Mouse (Mus musculus) lung, postnatal 0 days (tissue): ENCODE results near the gene Rpa2. TPM values are rescaled to one million over a fixed set of nuclear protein-coding genes. Genes with fewer than 3 reads are reported as not detected.

Source experiments
- ATAC-seq: fragments of 200-750 bp; cut with Nextera tagmentation; 2 replicates; pipeline ENCODE4 v1.8.0; 2017; ENCODE audit warnings: moderate library complexity
- DNase-seq: peaks from one replicate; pipeline ENCODE4 v3.0.0-alpha.2; 2016; ENCODE audit warnings: low spot score
- H3K27ac ChIP-seq: fragments of 300-500 bp; sonication (generic); 2 replicates; pipeline ENCODE4 v1.5.1; 2014; ENCODE audit warnings: antibody characterized with exemption, mild to moderate bottlenecking, low read length, mixed read lengths
- H3K27me3 ChIP-seq: fragments of 300-500 bp; sonication (generic); replicated peaks from 2 replicates; pipeline ENCODE4 v1.6.1; 2014; ENCODE audit warnings: low read length, mixed read lengths; ENCODE audit not compliant: insufficient read depth
- H3K36me3 ChIP-seq: fragments of 300-500 bp; sonication (generic); 2 replicates; pipeline ENCODE4 v1.6.1; 2014; ENCODE audit warnings: low read length, mixed read lengths; ENCODE audit not compliant: insufficient read depth
- H3K4me1 ChIP-seq: fragments of 300-500 bp; sonication (generic); 2 replicates; pipeline ENCODE4 v1.6.1; 2014; ENCODE audit warnings: antibody characterized with exemption, low read depth, low read length, mixed read lengths; ENCODE audit not compliant: insufficient read depth
- H3K4me2 ChIP-seq: fragments of 300-500 bp; sonication (generic); replicated peaks from 2 replicates; pipeline ENCODE4 v1.6.1; 2014; ENCODE audit warnings: low read depth, mild to moderate bottlenecking, low read length, moderate library complexity, mixed read lengths
- H3K4me3 ChIP-seq: fragments of 300-500 bp; sonication (generic); 2 replicates; pipeline ENCODE4 v1.5.1; 2014; ENCODE audit warnings: low read depth, low read length
- H3K9ac ChIP-seq: fragments of 300-500 bp; sonication (generic); replicated peaks from 2 replicates; pipeline ENCODE4 v1.6.1; 2014; ENCODE audit warnings: low read depth, mild to moderate bottlenecking
- H3K9me3 ChIP-seq: fragments of 300-500 bp; sonication (generic); 2 replicates; pipeline ENCODE4 v1.6.1; 2016; ENCODE audit warnings: low read length, mixed read lengths
- CTCF ChIP-seq: IDR thresholded peaks from 2 replicates; pipeline ENCODE4 v1.5.1; 2016; ENCODE audit warnings: antibody characterized with exemption, mild to moderate bottlenecking
- EP300 ChIP-seq: IDR thresholded peaks from 2 replicates; pipeline ENCODE4 v1.6.1; 2016; ENCODE audit warnings: antibody characterized with exemption, mild to moderate bottlenecking, control low read depth
- WGBS: fragments of 180-500 bp; shearing (Covaris S2); extraction: QIAGEN DNeasy Blood & Tissue Kit; methylation state at CpG from one replicate; pipeline ENCODE4 v1.1.7; 2014; 5-methylcytosine and 5-hydroxymethylcytosine counted together
- polyA plus RNA-seq: library from polyadenylated mRNA; unstranded; fragments of >200 nt; fragmentation: Nextera tagmentation; extraction: Ambion mirVana; gene quantifications from 2 replicates; pipeline ENCODE4 v1.2.1, GENCODE M21; 2015

The Rpa2 gene
- polyA plus RNA-seq = 23.9 and 24.0 TPM in 2 replicates

DNA sequence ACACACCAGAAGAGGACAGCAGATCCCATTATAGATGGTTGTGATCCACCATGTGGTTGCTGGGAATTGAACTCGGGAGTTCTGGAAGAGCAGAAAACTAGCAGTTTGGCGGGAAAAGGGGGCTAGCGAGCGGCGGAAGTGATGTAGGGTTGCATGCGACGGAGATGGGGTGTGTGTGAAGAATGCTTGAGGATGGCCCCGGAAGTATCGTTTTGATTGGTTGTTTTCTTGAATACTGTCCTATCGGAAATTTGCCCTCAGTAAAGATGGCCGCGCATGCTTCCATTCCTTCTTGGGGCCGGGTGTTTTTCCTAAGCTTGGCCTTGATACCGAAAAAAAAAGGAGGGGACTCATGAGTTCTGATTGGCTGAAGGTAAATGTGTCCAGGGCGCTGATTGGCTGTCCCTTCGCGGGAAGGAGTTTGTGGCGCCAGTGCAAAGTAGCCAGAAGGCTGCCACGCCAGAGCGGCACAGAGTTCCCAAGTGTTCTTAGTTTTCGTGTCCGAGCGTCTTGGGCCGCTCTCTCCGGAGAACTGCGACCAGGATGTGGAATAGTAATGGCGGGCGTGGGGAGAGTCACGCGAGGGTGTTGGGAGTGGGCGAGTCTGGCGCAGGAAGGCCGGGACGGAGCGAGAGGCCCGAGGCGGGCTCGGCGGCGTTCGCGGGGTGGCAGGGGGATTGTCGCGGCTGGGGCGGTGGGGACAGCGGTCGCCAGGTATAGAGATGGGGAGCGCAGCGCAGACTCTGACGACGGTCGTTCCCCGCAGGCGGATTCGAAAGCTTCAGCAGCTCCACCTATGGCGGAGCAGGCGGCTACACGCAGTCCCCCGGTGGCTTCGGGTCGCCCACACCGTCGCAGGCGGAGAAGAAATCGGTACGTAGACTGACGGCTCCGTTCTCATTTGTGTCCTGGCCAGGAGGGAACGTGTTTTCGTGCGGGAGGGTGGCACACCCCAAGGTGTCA lies at the start of gene Rpa2:
Rpa2 (plus strand) TSS at position 419 of the 963 bp plus-strand sequence.
- no peaks in the 10 kb centered on the region for H3K27me3 ChIP-seq
- peak; percentile 83 for TF ChIP-seq EP300
- TF ChIP-seq CTCF = no peak
- H3K36me3 ChIP-seq = 0 out of 2 replicates have a peak, but pooled peaks cover 9% of the 10 kb centered on the region
- H3K9me3 ChIP-seq = no peaks in the 10 kb centered on the region
- peak within 1 kb of the TSS; percentile 65 for H3K9ac ChIP-seq
- H3K27ac ChIP-seq = peak within 1 kb of the TSS; percentile 64; the same call in 1 of the 2 replicates
- H3K4me2 ChIP-seq = peak within 1 kb of the TSS; percentile 87
- ATAC-seq (peak; percentile 98), DNase-seq (peak; percentile 99)
- H3K4me3 ChIP-seq = peak within 1 kb of the TSS; percentile 83
- under 1% methylated on average over 68 of the region's 71 CpGs for WGBS
- peaks cover 5% of the 10 kb centered on the region; the same call in 1 of the 2 replicates for H3K4me1 ChIP-seq

DNA sequence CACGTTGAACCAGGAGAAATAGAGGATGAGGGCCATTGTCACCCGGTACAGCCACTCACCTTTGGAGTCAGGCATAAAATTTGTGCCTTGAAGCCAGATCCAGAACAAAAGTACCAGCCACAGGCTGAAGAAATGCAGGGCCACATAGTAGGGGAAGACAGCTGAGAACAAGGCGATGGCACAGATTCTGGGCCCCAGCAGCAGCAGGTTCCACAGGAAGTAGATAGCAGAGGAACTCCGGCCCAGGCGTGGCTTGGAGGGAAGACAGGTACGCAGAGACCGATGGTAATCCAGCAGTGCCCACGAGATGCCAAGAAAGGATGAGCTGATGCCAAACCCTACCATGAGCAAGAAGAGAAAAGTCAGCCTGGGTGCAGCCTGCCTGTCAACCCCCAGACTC lies 39.9 kb upstream of the Rpa2 start:
- no peaks in the 10 kb centered on the region for H3K27me3 ChIP-seq
- WGBS = 79% methylated on average over 8 of the region's 8 CpGs
- DNase-seq (no peak), ATAC-seq (no peak)
- no peaks in the 10 kb centered on the region for H3K9me3 ChIP-seq
- H3K4me3 ChIP-seq = no peak overlapping the region
- H3K4me1 ChIP-seq = peaks cover 11% of the 10 kb centered on the region; the same call in 1 of the 2 replicates
- no peak overlapping the region for H3K27ac ChIP-seq
- no peak overlapping the region for H3K4me2 ChIP-seq
- TF ChIP-seq CTCF (no peak), EP300 (no peak)
- H3K9ac ChIP-seq = no peak overlapping the region
- 0 out of 2 replicates have a peak, but pooled peaks cover 4% of the 10 kb centered on the region for H3K36me3 ChIP-seq

DNA sequence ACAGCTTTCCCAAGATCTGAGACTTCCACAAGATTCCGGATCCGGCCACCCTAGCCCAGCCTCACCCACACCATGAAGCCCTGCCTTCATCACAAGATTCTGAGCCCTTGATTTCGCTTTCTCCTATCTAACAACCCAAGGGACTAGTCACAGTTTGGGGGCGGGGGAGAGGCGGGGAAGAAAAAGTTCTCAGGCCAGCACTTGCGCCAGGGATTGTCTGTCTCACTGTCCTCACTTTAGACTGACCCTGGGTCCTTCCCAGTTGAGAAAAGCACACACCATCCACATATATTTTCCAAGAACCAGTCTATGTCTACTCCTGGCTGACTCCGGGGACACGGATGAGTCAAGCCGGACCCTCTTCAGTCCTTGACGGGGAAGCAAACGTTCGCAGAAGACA lies 36.5 kb upstream of the Rpa2 start:
- Histone ChIP-seq H3K9me3 (no peaks in the 10 kb centered on the region), H3K4me2 (peak overlapping the region; percentile 90), H3K4me3 (peak overlapping the region; percentile 54), H3K9ac (peak overlapping the region; percentile 59), H3K36me3 (0 out of 2 replicates have a peak, but pooled peaks cover under 1% of the 10 kb centered on the region), H3K27ac (no peak overlapping the region), H3K27me3 (no peaks in the 10 kb centered on the region), H3K4me1 (peaks cover 11% of the 10 kb centered on the region; the same call in 1 of the 2 replicates)
- DNase-seq (peak; percentile 15), ATAC-seq (no peak)
- whole genome bisulfite sequencing = 38% methylated on average over 12 of the region's 12 CpGs
- TF ChIP-seq EP300 (no peak), CTCF (no peak)

DNA sequence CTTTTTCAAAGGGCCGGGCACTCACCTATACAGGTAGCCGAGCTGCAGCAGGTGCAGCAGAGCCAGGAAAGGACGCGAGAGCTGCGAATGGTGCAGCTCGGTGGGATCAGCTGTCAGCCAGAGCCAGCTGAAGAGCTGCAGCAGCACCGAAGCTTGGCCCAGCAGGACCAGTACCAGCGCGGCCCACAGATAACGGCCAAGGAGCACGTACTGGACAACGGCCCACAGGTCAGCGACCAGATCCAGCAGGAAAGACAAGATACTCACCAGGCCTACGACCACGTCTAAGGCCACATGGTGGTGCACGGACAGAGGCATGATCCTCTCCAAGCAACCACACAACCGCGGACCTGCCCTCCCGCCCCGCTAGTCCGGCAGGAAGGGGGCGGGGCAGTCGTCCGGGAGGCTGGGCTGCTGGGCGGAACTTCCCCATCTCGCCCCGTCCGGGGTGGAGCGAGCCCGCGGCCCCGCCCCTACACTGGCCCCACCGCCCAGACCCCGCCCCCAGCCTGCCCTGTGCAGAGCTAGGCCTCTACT lies 35.9 kb upstream of the Rpa2 start, which contains the start of gene Xkr8:
Xkr8 (minus strand) TSS at position 399 of the 537 bp plus-strand sequence.
- no peaks in the 10 kb centered on the region for H3K36me3 ChIP-seq
- H3K4me1 ChIP-seq = peaks cover 11% of the 10 kb centered on the region; the same call in 1 of the 2 replicates
- peak; percentile 96 for DNase-seq
- peak within 1 kb of the TSS; percentile 59 for H3K9ac ChIP-seq
- ATAC-seq = peak; percentile 99
- no peaks in the 10 kb centered on the region for H3K9me3 ChIP-seq
- TF ChIP-seq CTCF (peak; percentile 58), EP300 (no peak)
- peak within 1 kb of the TSS; percentile 90 for H3K4me2 ChIP-seq
- WGBS = 2% methylated on average over 33 of the region's 34 CpGs
- no peak within 1 kb of the TSS for H3K27ac ChIP-seq
- peak within 1 kb of the TSS; percentile 54 for H3K4me3 ChIP-seq
- no peaks in the 10 kb centered on the region for H3K27me3 ChIP-seq

DNA sequence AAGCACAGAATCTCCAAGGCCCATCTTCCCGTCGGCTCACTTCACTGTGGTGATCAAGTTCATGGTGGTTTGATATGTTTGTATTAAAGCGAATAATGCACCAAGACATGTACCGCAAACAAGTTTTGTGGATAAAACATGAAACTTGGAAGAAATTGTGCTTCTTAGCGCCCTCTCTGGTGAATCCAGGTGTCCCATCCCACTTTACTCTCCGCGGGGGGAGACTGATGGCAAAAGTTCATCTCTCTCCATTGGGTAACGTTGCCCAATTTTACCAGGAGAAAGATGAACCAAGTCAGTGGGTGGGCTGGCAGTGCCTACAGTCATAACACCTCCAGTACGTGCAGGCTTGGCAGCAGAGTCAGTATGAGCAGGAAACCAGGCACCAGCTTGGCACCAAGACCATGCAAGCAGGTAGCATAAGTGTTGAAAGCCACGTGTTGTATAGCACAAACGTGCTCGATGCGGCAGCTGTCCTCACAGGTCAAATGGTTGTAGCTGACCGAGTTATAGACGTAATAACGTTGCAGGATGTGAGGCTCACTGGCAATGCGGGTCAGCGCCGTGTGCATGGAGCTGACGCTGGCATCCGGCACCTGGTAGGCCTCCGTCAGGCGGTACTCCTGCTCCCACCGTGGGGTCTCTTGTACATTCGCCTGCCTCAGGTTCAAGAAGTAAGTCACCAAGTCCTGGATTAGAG lies 34.9 kb upstream of the Rpa2 start:
- WGBS = 92% methylated on average over 25 of the region's 25 CpGs
- Histone ChIP-seq H3K9me3 (no peaks in the 10 kb centered on the region), H3K9ac (no peak overlapping the region), H3K4me3 (no peak overlapping the region), H3K27ac (no peak overlapping the region), H3K27me3 (no peaks in the 10 kb centered on the region), H3K4me2 (no peak overlapping the region), H3K36me3 (no peaks in the 10 kb centered on the region), H3K4me1 (peaks cover 11% of the 10 kb centered on the region; the same call in 1 of the 2 replicates)
- no peak for ATAC-seq
- DNase-seq = no peak
- TF ChIP-seq CTCF (peak; percentile 19; the same call in 1 of the 2 replicates), EP300 (no peak)
